Mouse (Mus musculus) forebrain, embryonic 14.5 days (tissue): ENCODE data around the gene Slc26a10. TPM values are rescaled to one million over a fixed set of nuclear protein-coding genes. Genes with fewer than 3 reads are reported as not detected.
"Not testable (repeated sequence)": the region's sequence is repeated elsewhere in the genome, so short reads cannot be mapped to it uniquely, and the experiment has no call there.

Source experiments
- ATAC-seq: fragments of 200-750 bp; cut with Nextera tagmentation; 2 replicates; pipeline ENCODE4 v1.8.0; 2017; ENCODE audit warnings: mild to moderate bottlenecking, moderate library complexity
- DNase-seq: peaks from one replicate; pipeline ENCODE4 v3.0.0-alpha.2; 2015; ENCODE audit warnings: low spot score
- H3K27ac ChIP-seq: fragments of 300-500 bp; sonication (generic); 2 replicates; pipeline ENCODE4 v1.5.1; 2014; ENCODE audit warnings: low read depth, mild to moderate bottlenecking, control low read depth, low read length, moderate library complexity
- H3K27me3 ChIP-seq: fragments of 300-500 bp; sonication (generic); replicated peaks from 2 replicates; pipeline ENCODE4 v1.6.1; 2014; ENCODE audit warnings: low read length, control low read depth, mixed read lengths; ENCODE audit not compliant: control insufficient read depth, insufficient read depth
- H3K36me3 ChIP-seq: fragments of 300-500 bp; sonication (generic); 2 replicates; pipeline ENCODE4 v1.6.1; 2014; ENCODE audit warnings: low read length, control low read depth; ENCODE audit not compliant: control insufficient read depth, insufficient read depth
- H3K4me1 ChIP-seq: fragments of 300-500 bp; sonication (generic); 2 replicates; pipeline ENCODE4 v1.6.1; 2014; ENCODE audit warnings: antibody characterized with exemption, low read length, control low read depth; ENCODE audit not compliant: control insufficient read depth, insufficient read depth
- H3K4me2 ChIP-seq: fragments of 300-500 bp; sonication (generic); 2 replicates; pipeline ENCODE4 v1.6.1; 2014; ENCODE audit warnings: mild to moderate bottlenecking, control low read depth, low read length
- H3K4me3 ChIP-seq: fragments of 300-500 bp; sonication (generic); 2 replicates; pipeline ENCODE4 v1.5.1; 2014; ENCODE audit warnings: low read depth, low read length, control low read depth
- H3K9ac ChIP-seq: fragments of 300-500 bp; sonication (generic); 2 replicates; pipeline ENCODE4 v1.6.1; 2014; ENCODE audit warnings: mild to moderate bottlenecking, low read length, control low read depth, moderate library complexity
- H3K9me3 ChIP-seq: fragments of 300-500 bp; sonication (generic); replicated peaks from 2 replicates; pipeline ENCODE4 v1.6.1; 2016; ENCODE audit warnings: low read length, control low read depth, mixed read lengths; ENCODE audit not compliant: control insufficient read depth
- WGBS: fragments of 180-500 bp; shearing (Covaris S2); extraction: QIAGEN DNeasy Blood & Tissue Kit; methylation state at CpG from one replicate; pipeline ENCODE4 v1.1.7; 2014; 5-methylcytosine and 5-hydroxymethylcytosine counted together
- polyA plus RNA-seq: library from polyadenylated mRNA; unstranded; fragments of >200 nt; fragmentation: Nextera tagmentation; extraction: Ambion mirVana; gene quantifications from 2 replicates; pipeline ENCODE4 v1.2.1, GENCODE M21; 2014

Slc26a10 gene
- polyA plus RNA-seq, 1 experiment from 2014 or later: 0.69 TPM

- no peak for ATAC-seq
- DNase-seq: no peak
- no peaks in the 10 kb centered on the region for H3K4me1 ChIP-seq
- H3K36me3 ChIP-seq: no peaks in the 10 kb centered on the region
- no peak overlapping the region for H3K4me3 ChIP-seq
- 89% methylated on average over 8 of the region's 8 CpGs for WGBS
- H3K27me3 ChIP-seq: no peaks in the 10 kb centered on the region
- H3K9me3 ChIP-seq: no peaks in the 10 kb centered on the region
- no peak overlapping the region for H3K27ac ChIP-seq
- H3K4me2 ChIP-seq: no peak overlapping the region
- no peak overlapping the region for H3K9ac ChIP-seq
Observed at GRCm38 (mm10) chr10:127141500-127141899, 38.9 kb downstream of the Slc26a10 start.

- no peaks in the 10 kb centered on the region for H3K4me1 ChIP-seq
- no peaks in the 10 kb centered on the region for H3K27me3 ChIP-seq
- no peak overlapping the region for H3K27ac ChIP-seq
- H3K4me3 ChIP-seq: no peak overlapping the region
- DNase-seq (no peak), ATAC-seq (no peak)
- no peak overlapping the region for H3K4me2 ChIP-seq
- H3K36me3 ChIP-seq: no peaks in the 10 kb centered on the region
- 89% methylated on average over 11 of the region's 11 CpGs for WGBS
- no peaks in the 10 kb centered on the region for H3K9me3 ChIP-seq
- H3K9ac ChIP-seq: no peak overlapping the region
Observed at GRCm38 (mm10) chr10:127140971-127141370, 39.5 kb downstream of the Slc26a10 start.

- WGBS: 91% methylated on average over 18 of the region's 18 CpGs
- no peak overlapping the region for H3K27ac ChIP-seq
- no peak overlapping the region for H3K4me3 ChIP-seq
- H3K27me3 ChIP-seq: no peaks in the 10 kb centered on the region
- H3K9ac ChIP-seq: no peak overlapping the region
- no peaks in the 10 kb centered on the region for H3K9me3 ChIP-seq
- no peak for DNase-seq
- no peaks in the 10 kb centered on the region for H3K36me3 ChIP-seq
- no peak for ATAC-seq
- no peaks in the 10 kb centered on the region for H3K4me1 ChIP-seq
- no peak overlapping the region for H3K4me2 ChIP-seq
Observed at GRCm38 (mm10) chr10:127138328-127139141, 41.9 kb downstream of the Slc26a10 start.

GRCm38 (mm10) chr10:127137896-127138295, 42.5 kb downstream of the Slc26a10 start:
- Histone ChIP-seq H3K27ac (no peak overlapping the region), H3K9ac (no peak overlapping the region), H3K4me3 (no peak overlapping the region), H3K4me2 (no peak overlapping the region), H3K27me3 (no peaks in the 10 kb centered on the region), H3K36me3 (no peaks in the 10 kb centered on the region), H3K4me1 (no peaks in the 10 kb centered on the region), H3K9me3 (no peaks in the 10 kb centered on the region)
- WGBS: 93% methylated on average over 3 of the region's 3 CpGs
- no peak for ATAC-seq
- no peak for DNase-seq

- no peak overlapping the region for H3K4me2 ChIP-seq
Observed at GRCm38 (mm10) chr10:127136510-127136909, 43.9 kb downstream of the Slc26a10 start.

GRCm38 (mm10) chr10:127135118-127135836, 45.2 kb downstream of the Slc26a10 start:
- no peaks in the 10 kb centered on the region for H3K4me1 ChIP-seq
- no peak overlapping the region for H3K9ac ChIP-seq
- WGBS: 64% methylated on average over 8 of the region's 8 CpGs
- H3K4me2 ChIP-seq: no peak overlapping the region
- no peaks in the 10 kb centered on the region for H3K36me3 ChIP-seq
- H3K9me3 ChIP-seq: no peaks in the 10 kb centered on the region
- H3K27me3 ChIP-seq: no peaks in the 10 kb centered on the region
- ATAC-seq (no peak), DNase-seq (no peak)
- no peak overlapping the region for H3K27ac ChIP-seq
- no peak overlapping the region for H3K4me3 ChIP-seq

More at GRCm38 (mm10) chr10:127136510-127136909, 43.9 kb downstream of the Slc26a10 start:
- Histone ChIP-seq H3K9me3 (no peaks in the 10 kb centered on the region), H3K36me3 (no peaks in the 10 kb centered on the region), H3K27me3 (no peaks in the 10 kb centered on the region), H3K27ac (no peak overlapping the region), H3K4me1 (no peaks in the 10 kb centered on the region), H3K9ac (no peak overlapping the region), H3K4me3 (no peak overlapping the region)
- DNase-seq (no peak), ATAC-seq (no peak)
- WGBS: 98% methylated on average over 4 of the region's 4 CpGs

GRCm38 (mm10) chr10:127134394-127135035, 45.9 kb downstream of the Slc26a10 start:
- not testable (repeated sequence) for ATAC-seq, H3K9ac ChIP-seq, H3K9me3 ChIP-seq, H3K4me3 ChIP-seq, H3K36me3 ChIP-seq, H3K4me1 ChIP-seq, H3K27me3 ChIP-seq, H3K27ac ChIP-seq, H3K4me2 ChIP-seq
- DNase-seq: peak; percentile 10
- WGBS: 84% methylated on average over 3 of the region's 3 CpGs

GRCm38 (mm10) chr10:127132469-127132868, 48.0 kb downstream of the Slc26a10 start:
- Histone ChIP-seq H3K36me3 (no peaks in the 10 kb centered on the region), H3K4me2 (no peak overlapping the region), H3K4me1 (no peaks in the 10 kb centered on the region), H3K4me3 (no peak overlapping the region), H3K27me3 (no peaks in the 10 kb centered on the region), H3K9ac (no peak overlapping the region), H3K27ac (no peak overlapping the region), H3K9me3 (no peaks in the 10 kb centered on the region)
- no peak for ATAC-seq
- 74% methylated on average over 5 of the region's 5 CpGs for WGBS
- no peak for DNase-seq
